Mouse (Mus musculus) hindbrain, postnatal 0 days (tissue): ENCODE measurements around the gene Gkn1. TPM values are rescaled to one million over a fixed set of nuclear protein-coding genes. Genes with fewer than 3 reads are reported as not detected.

Source experiments
- ATAC-seq: fragments of 200-750 bp; cut with Nextera tagmentation; 2 replicates; pipeline ENCODE4 v1.8.0; 2017; ENCODE audit warnings: mild to moderate bottlenecking, moderate TSS enrichment, moderate library complexity
- DNase-seq: peaks from one replicate; pipeline ENCODE4 v3.0.0-alpha.2; 2015; ENCODE audit warnings: low spot score
- H3K27ac ChIP-seq: fragments of 300-500 bp; sonication (generic); 2 replicates; pipeline ENCODE4 v1.5.1; 2014; ENCODE audit warnings: mild to moderate bottlenecking
- H3K27me3 ChIP-seq: fragments of 300-500 bp; sonication (generic); 2 replicates; pipeline ENCODE4 v1.6.1; 2014; ENCODE audit warnings: low read length, mixed read lengths; ENCODE audit not compliant: insufficient read depth
- H3K36me3 ChIP-seq: fragments of 300-500 bp; sonication (generic); 2 replicates; pipeline ENCODE4 v1.6.1; 2014; ENCODE audit warnings: low read length, mixed read lengths; ENCODE audit not compliant: insufficient read depth
- H3K4me1 ChIP-seq: fragments of 300-500 bp; sonication (generic); 2 replicates; pipeline ENCODE4 v1.6.1; 2014; ENCODE audit warnings: antibody characterized with exemption, low read length, mixed read lengths; ENCODE audit not compliant: insufficient read depth
- H3K4me2 ChIP-seq: fragments of 300-500 bp; sonication (generic); 2 replicates; pipeline ENCODE4 v1.6.1; 2014; ENCODE audit warnings: low read depth, mild to moderate bottlenecking, low read length, moderate library complexity, mixed read lengths
- H3K4me3 ChIP-seq: fragments of 300-500 bp; sonication (generic); 2 replicates; pipeline ENCODE4 v1.5.1; 2014; ENCODE audit warnings: low read length
- H3K9ac ChIP-seq: fragments of 300-500 bp; sonication (generic); replicated peaks from 2 replicates; pipeline ENCODE4 v1.6.1; 2014; ENCODE audit warnings: mild to moderate bottlenecking, low read length, moderate library complexity, mixed read lengths
- H3K9me3 ChIP-seq: fragments of 300-500 bp; sonication (generic); 2 replicates; pipeline ENCODE4 v1.6.1; 2016; ENCODE audit warnings: low read length, mixed read lengths
- CTCF ChIP-seq: IDR thresholded peaks from 2 replicates; pipeline ENCODE4 v1.5.1; 2016; ENCODE audit warnings: antibody characterized with exemption, control low read depth, low read depth
- WGBS: fragments of 180-500 bp; shearing (Covaris S2); extraction: QIAGEN DNeasy Blood & Tissue Kit; methylation state at CpG from one replicate; pipeline ENCODE4 v1.1.7; 2014; 5-methylcytosine and 5-hydroxymethylcytosine counted together
- polyA plus RNA-seq: library from polyadenylated mRNA; unstranded; fragments of >200 nt; fragmentation: Nextera tagmentation; extraction: Ambion mirVana; gene quantifications from 2 replicates; pipeline ENCODE4 v1.2.1, GENCODE M21; 2015
- total RNA-seq: library from RNA; depleted of rRNA; stranded (reverse); fragments of >200 nt; gene quantifications from 2 replicates; pipeline ENCODE4 v1.2.3, GENCODE M21; 2014

Gkn1 gene
- total and polyA plus RNA-seq, 2 experiments from 2014 or later, result not detected

GRCm38 (mm10) chr6:87326932-87327331 lies 23.8 kb downstream of the Gkn1 start:
- ATAC-seq (no peak), DNase-seq (no peak)
- H3K9ac ChIP-seq, result no peak overlapping the region
- no peaks in the 10 kb centered on the region for H3K36me3 ChIP-seq
- H3K9me3 ChIP-seq, result no peaks in the 10 kb centered on the region
- H3K4me1 ChIP-seq, result peaks cover 3% of the 10 kb centered on the region; the same call in 1 of the 2 replicates
- no peak for TF ChIP-seq CTCF
- H3K27ac ChIP-seq, result no peak overlapping the region
- H3K4me3 ChIP-seq, result no peak overlapping the region
- no peaks in the 10 kb centered on the region for H3K27me3 ChIP-seq
- H3K4me2 ChIP-seq, result no peak overlapping the region
- 92% methylated on average over 2 of the region's 2 CpGs for WGBS

- WGBS, result 91% methylated on average over 2 of the region's 2 CpGs
- H3K4me2 ChIP-seq, result no peak overlapping the region
- no peaks in the 10 kb centered on the region for H3K4me1 ChIP-seq
- DNase-seq, result peak; percentile 20
- no peaks in the 10 kb centered on the region for H3K9me3 ChIP-seq
- peak; percentile 66 for TF ChIP-seq CTCF
- no peak overlapping the region for H3K4me3 ChIP-seq
- no peak overlapping the region for H3K9ac ChIP-seq
- no peak for ATAC-seq
- H3K27me3 ChIP-seq, result no peaks in the 10 kb centered on the region
- no peak overlapping the region for H3K27ac ChIP-seq
- no peaks in the 10 kb centered on the region for H3K36me3 ChIP-seq
Observed at GRCm38 (mm10) chr6:87323381-87323780, 27.4 kb downstream of the Gkn1 start.

DNA sequence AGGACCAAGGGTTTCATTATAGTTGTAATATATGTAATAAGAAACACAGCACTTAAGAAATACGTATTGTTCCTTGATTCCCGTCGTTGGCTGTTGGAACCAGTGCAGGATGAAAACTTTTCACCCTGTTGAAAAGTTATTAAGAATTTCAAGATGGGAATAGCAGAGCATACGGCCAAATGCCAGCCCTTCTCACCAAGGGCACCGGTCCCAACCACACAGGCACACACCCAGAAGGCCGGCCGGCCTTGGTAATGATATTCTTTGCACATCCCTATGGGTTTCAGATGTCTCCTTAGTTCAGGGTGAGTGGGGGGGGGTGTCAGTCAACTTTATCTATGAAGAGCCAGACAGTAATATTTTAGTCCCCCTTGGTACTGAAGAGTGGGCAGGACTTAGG lies 32.1 kb downstream of the Gkn1 start:
- Histone ChIP-seq H3K36me3 (no peaks in the 10 kb centered on the region), H3K4me2 (no peak overlapping the region), H3K9me3 (no peaks in the 10 kb centered on the region), H3K4me3 (no peak overlapping the region), H3K9ac (no peak overlapping the region), H3K4me1 (no peaks in the 10 kb centered on the region), H3K27ac (no peak overlapping the region), H3K27me3 (no peaks in the 10 kb centered on the region)
- ATAC-seq (no peak), DNase-seq (no peak)
- WGBS, result 86% methylated on average over 7 of the region's 7 CpGs
- TF ChIP-seq CTCF, result no peak

DNA sequence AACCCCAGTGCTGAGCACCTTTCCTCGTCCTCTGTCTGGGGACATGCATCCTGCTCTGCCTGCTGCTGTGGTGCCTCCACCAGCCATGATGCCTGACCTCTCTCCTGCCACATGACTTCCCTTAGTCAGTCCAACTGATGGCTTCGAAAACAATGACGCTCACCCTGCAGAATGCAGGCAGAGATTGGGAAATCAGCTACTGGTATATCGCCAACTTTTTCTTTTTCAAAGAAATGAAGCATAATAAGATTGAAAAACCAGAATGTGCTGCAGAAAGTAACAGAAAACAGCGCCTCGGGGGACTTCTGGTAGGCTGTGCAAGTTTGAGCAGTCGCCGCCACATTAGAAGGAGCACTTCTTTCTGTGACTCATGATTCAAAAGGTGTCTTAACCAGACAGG lies 33.8 kb downstream of the Gkn1 start:
- Histone ChIP-seq H3K4me2 (no peak overlapping the region), H3K36me3 (no peaks in the 10 kb centered on the region), H3K4me1 (no peaks in the 10 kb centered on the region), H3K9me3 (no peaks in the 10 kb centered on the region), H3K4me3 (no peak overlapping the region), H3K9ac (no peak overlapping the region), H3K27me3 (no peaks in the 10 kb centered on the region), H3K27ac (no peak overlapping the region)
- WGBS, result 72% methylated on average over 8 of the region's 8 CpGs
- ATAC-seq (no peak), DNase-seq (peak; percentile 20)
- TF ChIP-seq CTCF, result no peak

GRCm38 (mm10) chr6:87312761-87313160 lies 38.0 kb downstream of the Gkn1 start:
- no peak for TF ChIP-seq CTCF
- no peak for ATAC-seq
- WGBS, result 46% methylated on average over 4 of the region's 4 CpGs
- Histone ChIP-seq H3K9ac (no peak overlapping the region), H3K4me2 (no peak overlapping the region), H3K9me3 (no peaks in the 10 kb centered on the region), H3K27ac (no peak overlapping the region), H3K4me3 (no peak overlapping the region), H3K4me1 (no peaks in the 10 kb centered on the region), H3K36me3 (0 out of 2 replicates have a peak, but pooled peaks cover 8% of the 10 kb centered on the region), H3K27me3 (no peaks in the 10 kb centered on the region)
- peak; percentile 25 for DNase-seq

- Histone ChIP-seq H3K4me1 (no peaks in the 10 kb centered on the region), H3K9ac (no peak overlapping the region), H3K9me3 (no peaks in the 10 kb centered on the region), H3K27ac (no peak overlapping the region), H3K4me2 (no peak overlapping the region), H3K36me3 (0 out of 2 replicates have a peak, but pooled peaks cover 5% of the 10 kb centered on the region), H3K27me3 (no peaks in the 10 kb centered on the region), H3K4me3 (no peak overlapping the region)
- DNase-seq (no peak), ATAC-seq (no peak)
- 84% methylated on average over 8 of the region's 8 CpGs for WGBS
- TF ChIP-seq CTCF, result no peak
Observed at GRCm38 (mm10) chr6:87304486-87304885, 46.3 kb downstream of the Gkn1 start.

DNA sequence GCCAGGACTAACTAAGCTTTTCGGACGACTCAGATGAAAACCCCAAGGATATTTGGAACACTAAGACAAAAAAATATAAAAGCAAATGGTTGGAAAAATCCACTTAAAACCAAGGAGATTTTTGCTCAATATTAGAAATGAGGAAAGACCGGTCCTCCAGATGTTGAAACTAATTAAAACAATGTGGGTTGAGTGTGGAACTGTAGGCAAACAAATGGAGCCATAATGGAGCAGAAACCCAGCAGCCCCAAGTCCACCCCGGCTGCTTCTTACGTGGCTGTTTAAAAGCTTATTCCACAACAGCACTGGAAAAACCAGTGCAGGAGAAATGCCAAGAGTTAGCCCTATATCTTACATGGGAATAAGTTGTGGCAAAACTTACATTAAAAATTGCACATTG lies 48.0 kb downstream of the Gkn1 start:
- H3K9me3 ChIP-seq, result no peaks in the 10 kb centered on the region
- no peak for TF ChIP-seq CTCF
- peaks cover 3% of the 10 kb centered on the region; the same call in 1 of the 2 replicates for H3K4me1 ChIP-seq
- H3K4me2 ChIP-seq, result no peak overlapping the region
- H3K27ac ChIP-seq, result no peak overlapping the region
- no peak for DNase-seq
- H3K4me3 ChIP-seq, result no peak overlapping the region
- 0 out of 2 replicates have a peak, but pooled peaks cover under 1% of the 10 kb centered on the region for H3K36me3 ChIP-seq
- no peak for ATAC-seq
- WGBS, result 60% methylated on average over 5 of the region's 5 CpGs
- H3K27me3 ChIP-seq, result no peaks in the 10 kb centered on the region
- no peak overlapping the region for H3K9ac ChIP-seq
